21 mouse cellular contexts compared by ENCODE assay signal in genomic region chr2:38695770-38696169, GRCm38 (mm10). TPM values are rescaled to one million over a fixed set of nuclear protein-coding genes. Genes with fewer than 3 reads are reported as not detected.
DNase-seq lines count a peak whose midpoint lies in the region; ATAC-seq and TF ChIP-seq lines count a peak whose summit lies in the region.
"Had no signal": no experiment of that assay in that cellular context is flagged by ENCODE, and none has a peak within 500 bp of the region (broad histone marks: within the 10 kb centered on the region; RNA-seq: fewer than 3 reads in every experiment).

No protein-coding gene starts in this region.

- no peak overlapping the region for H3K9ac ChIP-seq in forebrain, embryonic 14.5 days (ENCODE audit: low read length)
- H3K9ac ChIP-seq in midbrain, embryonic 11.5 days (ENCODE audit: low read length) = no peak overlapping the region
- no peak overlapping the region for H3K9ac ChIP-seq in midbrain, postnatal 0 days (replicated peaks; ENCODE audit: low read length, poor library complexity, severe bottlenecking)
- H3K9ac ChIP-seq in midbrain, embryonic 13.5 days (replicated peaks) = no peak overlapping the region
- H3K9ac ChIP-seq: embryonic facial prominence, embryonic 15.5 days had no signal

- no peaks in the 10 kb centered on the region for H3K36me3 ChIP-seq in forebrain, embryonic 10.5 days (replicated peaks)
- H3K36me3 ChIP-seq in forebrain, embryonic 14.5 days (ENCODE audit: control insufficient read depth, insufficient read depth, low read length) = no peaks in the 10 kb centered on the region
- H3K36me3 ChIP-seq in midbrain, embryonic 11.5 days (ENCODE audit: control insufficient read depth, insufficient read depth, low read length) = no peaks in the 10 kb centered on the region
- H3K36me3 ChIP-seq in midbrain, postnatal 0 days (ENCODE audit: insufficient read depth, low read length) = no peaks in the 10 kb centered on the region
- H3K36me3 ChIP-seq in midbrain, embryonic 13.5 days = no peaks in the 10 kb centered on the region
- H3K36me3 ChIP-seq: embryonic facial prominence, embryonic 15.5 days; heart, embryonic 10.5 days had no signal

- no peaks in the 10 kb centered on the region for H3K9me3 ChIP-seq in forebrain, embryonic 10.5 days
- H3K9me3 ChIP-seq in forebrain, embryonic 14.5 days (replicated peaks; ENCODE audit: control insufficient read depth, low read length) = no peaks in the 10 kb centered on the region
- no peaks in the 10 kb centered on the region for H3K9me3 ChIP-seq in midbrain, embryonic 11.5 days (ENCODE audit: control insufficient read depth, low read length)
- H3K9me3 ChIP-seq in midbrain, postnatal 0 days (ENCODE audit: low read length) = no peaks in the 10 kb centered on the region
- no peaks in the 10 kb centered on the region for H3K9me3 ChIP-seq in midbrain, embryonic 13.5 days
- H3K9me3 ChIP-seq: embryonic facial prominence, embryonic 15.5 days; heart, embryonic 10.5 days had no signal

- peaks cover 57% of the 10 kb centered on the region for H3K4me1 ChIP-seq in forebrain, embryonic 10.5 days
- peaks cover 6% of the 10 kb centered on the region for H3K4me1 ChIP-seq in forebrain, embryonic 14.5 days (ENCODE audit: control insufficient read depth, insufficient read depth, low read length)
- peaks cover 37% of the 10 kb centered on the region for H3K4me1 ChIP-seq in midbrain, embryonic 11.5 days (ENCODE audit: control insufficient read depth, insufficient read depth, low read length)
- H3K4me1 ChIP-seq in midbrain, postnatal 0 days (ENCODE audit: insufficient read depth, low read length) = no peaks in the 10 kb centered on the region
- peaks cover 32% of the 10 kb centered on the region for H3K4me1 ChIP-seq in midbrain, embryonic 13.5 days (replicated peaks)
- H3K4me1 ChIP-seq: embryonic facial prominence, embryonic 15.5 days; heart, embryonic 10.5 days had no signal

- H3K4me2 ChIP-seq in forebrain, embryonic 14.5 days (ENCODE audit: low read length) = no peak overlapping the region
- H3K4me2 ChIP-seq in midbrain, embryonic 11.5 days = no peak overlapping the region
- no peak overlapping the region for H3K4me2 ChIP-seq in midbrain, postnatal 0 days (ENCODE audit: low read depth, low read length, poor library complexity, severe bottlenecking)
- no peak overlapping the region for H3K4me2 ChIP-seq in midbrain, embryonic 13.5 days (replicated peaks)
- H3K4me2 ChIP-seq: embryonic facial prominence, embryonic 15.5 days had no signal

- TF ChIP-seq CTCF in midbrain, postnatal 0 days (IDR thresholded peaks at IDR 0.05) = no peak

- intact Hi-C loops in heart, postnatal 36 days (cut with DNase I) = no loop called here

- peaks cover 100% of the 10 kb centered on the region for H3K27me3 ChIP-seq in forebrain, embryonic 10.5 days (ENCODE audit: poor library complexity, severe bottlenecking)
- peaks cover 70% of the 10 kb centered on the region for H3K27me3 ChIP-seq in forebrain, embryonic 14.5 days (replicated peaks; ENCODE audit: control insufficient read depth, insufficient read depth, low read length)
- peaks cover 49% of the 10 kb centered on the region for H3K27me3 ChIP-seq in midbrain, embryonic 11.5 days (ENCODE audit: control insufficient read depth, insufficient read depth, low read length)
- H3K27me3 ChIP-seq in midbrain, postnatal 0 days (ENCODE audit: insufficient read depth, low read length) = peaks cover 7% of the 10 kb centered on the region; the same call in 1 of the 2 replicates
- H3K27me3 ChIP-seq in midbrain, embryonic 13.5 days = peaks cover 65% of the 10 kb centered on the region

- no peak overlapping the region for H3K4me3 ChIP-seq in forebrain, embryonic 10.5 days
- no peak overlapping the region for H3K4me3 ChIP-seq in forebrain, embryonic 14.5 days (ENCODE audit: low read depth, low read length)
- H3K4me3 ChIP-seq in midbrain, embryonic 11.5 days (ENCODE audit: low read depth, low read length) = no peak overlapping the region
- H3K4me3 ChIP-seq in midbrain, postnatal 0 days (ENCODE audit: low read depth, low read length) = no peak overlapping the region
- H3K4me3 ChIP-seq in midbrain, embryonic 13.5 days (replicated peaks) = no peak overlapping the region
- H3K4me3 ChIP-seq: embryonic facial prominence, embryonic 15.5 days; erythroblast, embryonic 14.5 days; heart, embryonic 10.5 days had no signal

- ATAC-seq in forebrain, embryonic 14.5 days = no peak
- ATAC-seq in midbrain, embryonic 11.5 days (ENCODE audit: low FRiP score) = 0 out of 2 replicates have a peak, but pooled peaks have one; percentile 10
- ATAC-seq in midbrain, postnatal 0 days (ENCODE audit: low FRiP score) = no peak
- peak; percentile 40 for ATAC-seq in midbrain, embryonic 13.5 days
- ATAC-seq: forebrain, embryonic 16.5 days; hindbrain, postnatal 0 days had no signal

- peak overlapping the region; percentile 75 for H3K27ac ChIP-seq in forebrain, embryonic 10.5 days
- H3K27ac ChIP-seq in forebrain, embryonic 14.5 days (ENCODE audit: low read depth, low read length) = no peak overlapping the region
- H3K27ac ChIP-seq in midbrain, embryonic 11.5 days (ENCODE audit: low read depth, low read length) = no peak overlapping the region
- H3K27ac ChIP-seq in midbrain, postnatal 0 days (ENCODE audit: low read depth, low read length) = no peak overlapping the region
- 0 out of 2 replicates have a peak overlapping the region, but pooled peaks have one; percentile 27 for H3K27ac ChIP-seq in midbrain, embryonic 13.5 days
- H3K27ac ChIP-seq: embryonic facial prominence, embryonic 15.5 days; heart, embryonic 10.5 days; hindbrain, postnatal 0 days had no signal

- no peak for DNase-seq in forebrain, embryonic 10.5 days (ENCODE audit: extremely low spot score, low spot score)
- DNase-seq in forebrain, embryonic 14.5 days (ENCODE audit: low spot score) = no peak
- DNase-seq in midbrain, embryonic 11.5 days (ENCODE audit: low spot score, missing footprints) = peak; percentile 90
- no peak for DNase-seq in midbrain, postnatal 0 days (ENCODE audit: low spot score)
- DNase-seq in heart, postnatal 36 days = no peak
- DNase-seq in urinary bladder, postnatal 4 days (ENCODE audit: low spot score in 2 of 2) = no peak
- DNase-seq: adrenal gland, postnatal 10 days; cerebellum, adult 11-12 months; cerebellum, adult 9-10 months; cerebellum, postnatal 25 days; gastrocnemius, postnatal 10 days; heart, adult 18-20 months; heart, postnatal 10 days had no signal

- WGBS in forebrain, embryonic 10.5 days = 26% methylated on average over 9 of the region's 9 CpGs
- 25% methylated on average over 9 of the region's 9 CpGs for whole genome bisulfite sequencing in forebrain, embryonic 14.5 days
- WGBS in midbrain, embryonic 11.5 days = 17% methylated on average over 9 of the region's 9 CpGs
- 36% methylated on average over 9 of the region's 9 CpGs for WGBS in midbrain, postnatal 0 days
- WGBS in midbrain, embryonic 13.5 days = 15% methylated on average over 9 of the region's 9 CpGs

RNA-seq across cellular contexts. Expression of gene Nr5a1, which starts 18.6 kb away (rescaled TPM):
- 0.33 and 0.69 TPM in 2 replicates for polyA plus RNA-seq in forebrain, embryonic 10.5 days (2016; fragmentation: Nextera tagmentation; extraction: Ambion mirVana)
- 1.3 and 1.4 TPM in 2 replicates for polyA plus RNA-seq in forebrain, embryonic 14.5 days (2014; fragmentation: Nextera tagmentation; extraction: Ambion mirVana)
- 0.04 TPM in 1 of 2 replicates, not detected in the other for polyA plus RNA-seq in midbrain, embryonic 11.5 days (2014; fragmentation: Nextera tagmentation; extraction: Ambion mirVana)
- 0.11 and 0.61 TPM in 2 replicates for total RNA-seq in midbrain, postnatal 0 days (2014; rRNA removed)
- 1.2 and 2.1 TPM in 2 replicates for polyA plus RNA-seq in midbrain, postnatal 0 days (2015; fragmentation: Nextera tagmentation; extraction: Ambion mirVana)
- polyA plus RNA-seq in midbrain, embryonic 13.5 days (2015; fragmentation: Nextera tagmentation; extraction: Ambion mirVana) = 0.77 and 1.3 TPM in 2 replicates
- total RNA-seq in heart, postnatal 36 days (2021) = not detected
- total RNA-seq: gastrocnemius, postnatal 10 days; heart, adult 18-20 months; MEL had no signal
- polyA plus RNA-seq: erythroblast, embryonic 14.5 days; heart, embryonic 10.5 days; heart, embryonic 14.5 days had no signal

RNA-seq across cellular contexts. Expression of gene Psmb7, which starts 51.9 kb away (rescaled TPM):
- polyA plus RNA-seq in forebrain, embryonic 10.5 days (2016; fragmentation: Nextera tagmentation; extraction: Ambion mirVana) = 335 and 344 TPM in 2 replicates
- 328 and 382 TPM in 2 replicates for polyA plus RNA-seq in forebrain, embryonic 14.5 days (2014; fragmentation: Nextera tagmentation; extraction: Ambion mirVana)
- 345 and 351 TPM in 2 replicates for polyA plus RNA-seq in midbrain, embryonic 11.5 days (2014; fragmentation: Nextera tagmentation; extraction: Ambion mirVana)
- total RNA-seq in midbrain, postnatal 0 days (2014; rRNA removed) = 218 and 239 TPM in 2 replicates
- polyA plus RNA-seq in midbrain, postnatal 0 days (2015; fragmentation: Nextera tagmentation; extraction: Ambion mirVana) = 282 and 287 TPM in 2 replicates
- polyA plus RNA-seq in midbrain, embryonic 13.5 days (2015; fragmentation: Nextera tagmentation; extraction: Ambion mirVana) = 310 and 330 TPM in 2 replicates
- total RNA-seq in heart, postnatal 36 days (2021) = 100 to 1,000 TPM; 262 to 263 TPM

Comparison
In these comparisons a context has a peak if more than half of its experiments do, and no peak if none do; other contexts are left out.
1. H3K27ac ChIP-seq: peak in forebrain, embryonic 10.5 days (single experiment) and midbrain, embryonic 13.5 days (single experiment); none in forebrain, embryonic 14.5 days (single experiment), midbrain, embryonic 11.5 days (single experiment) and midbrain, postnatal 0 days (single experiment).
2. ATAC-seq: peak in midbrain, embryonic 11.5 days (single experiment) and midbrain, embryonic 13.5 days (single experiment); none in forebrain, embryonic 14.5 days (single experiment) and midbrain, postnatal 0 days (single experiment).